Mouse (Mus musculus): ENCODE measurements around the gene Cap1.
A peak's percentile ranks its signal among the peaks of the same experiment; 100 is the strongest.

The Cap1 gene

DNA sequence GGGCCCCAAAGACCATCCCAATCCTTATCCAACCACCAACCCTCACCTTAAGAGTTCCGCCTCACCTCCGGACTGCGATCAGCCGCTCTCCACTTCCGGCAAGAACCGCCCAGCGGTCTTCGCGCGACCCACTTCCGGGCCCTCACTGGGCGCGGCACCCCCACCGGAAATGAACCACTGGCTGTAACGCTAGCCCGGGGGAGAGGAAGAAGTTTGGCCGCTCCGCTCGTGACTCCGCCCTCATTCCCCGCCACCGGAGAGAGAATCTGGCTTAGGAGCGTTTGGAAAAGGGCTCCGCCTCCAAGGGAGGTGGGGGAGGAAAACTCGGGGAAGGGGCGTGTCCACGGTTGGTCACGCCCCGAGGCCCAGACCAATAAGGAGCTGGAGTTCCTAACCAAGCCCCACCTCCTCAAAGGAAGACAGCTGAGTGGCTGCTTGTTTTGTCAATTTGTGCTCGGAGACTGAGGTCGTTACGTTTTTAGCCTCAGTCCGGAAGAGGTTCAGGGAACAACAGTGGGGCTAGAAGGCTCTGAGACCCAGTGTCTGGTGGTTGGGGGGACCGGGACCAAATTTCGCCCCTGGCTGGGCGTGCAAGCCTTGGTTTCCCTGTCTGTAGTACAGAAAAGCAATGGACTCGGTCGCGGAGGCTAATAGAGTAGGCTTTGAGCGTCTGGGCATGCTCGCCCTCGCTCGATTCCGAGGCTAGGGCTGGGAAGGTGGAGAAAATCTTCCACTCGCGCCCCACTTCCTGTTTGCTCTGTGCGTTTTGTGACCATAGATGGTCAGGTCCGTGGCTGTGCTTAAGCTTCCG is at the start of gene Cap1:
TSS of gene Cap1 (minus strand) at position 289 of the 811 bp plus-strand sequence.
- DNase-seq (ENCODE audit: low read depth, low spot score): peak; percentile 99

- DNase-seq (ENCODE audit: low read depth, low spot score): no peak
Measured at GRCm38 (mm10) chr4:122933857-122934256, 48.0 kb upstream of the Cap1 start.

GRCm38 (mm10) chr4:122933051-122933591 is 47.3 kb upstream of the Cap1 start:
- DNase-seq (ENCODE audit: low read depth, low spot score): no peak

GRCm38 (mm10) chr4:122932239-122932978 is 46.6 kb upstream of the Cap1 start:
- no peak for DNase-seq (ENCODE audit: low read depth, low spot score)

- no peak for DNase-seq (ENCODE audit: low read depth, low spot score)
Measured at GRCm38 (mm10) chr4:122930939-122931590, 45.2 kb upstream of the Cap1 start.

DNA sequence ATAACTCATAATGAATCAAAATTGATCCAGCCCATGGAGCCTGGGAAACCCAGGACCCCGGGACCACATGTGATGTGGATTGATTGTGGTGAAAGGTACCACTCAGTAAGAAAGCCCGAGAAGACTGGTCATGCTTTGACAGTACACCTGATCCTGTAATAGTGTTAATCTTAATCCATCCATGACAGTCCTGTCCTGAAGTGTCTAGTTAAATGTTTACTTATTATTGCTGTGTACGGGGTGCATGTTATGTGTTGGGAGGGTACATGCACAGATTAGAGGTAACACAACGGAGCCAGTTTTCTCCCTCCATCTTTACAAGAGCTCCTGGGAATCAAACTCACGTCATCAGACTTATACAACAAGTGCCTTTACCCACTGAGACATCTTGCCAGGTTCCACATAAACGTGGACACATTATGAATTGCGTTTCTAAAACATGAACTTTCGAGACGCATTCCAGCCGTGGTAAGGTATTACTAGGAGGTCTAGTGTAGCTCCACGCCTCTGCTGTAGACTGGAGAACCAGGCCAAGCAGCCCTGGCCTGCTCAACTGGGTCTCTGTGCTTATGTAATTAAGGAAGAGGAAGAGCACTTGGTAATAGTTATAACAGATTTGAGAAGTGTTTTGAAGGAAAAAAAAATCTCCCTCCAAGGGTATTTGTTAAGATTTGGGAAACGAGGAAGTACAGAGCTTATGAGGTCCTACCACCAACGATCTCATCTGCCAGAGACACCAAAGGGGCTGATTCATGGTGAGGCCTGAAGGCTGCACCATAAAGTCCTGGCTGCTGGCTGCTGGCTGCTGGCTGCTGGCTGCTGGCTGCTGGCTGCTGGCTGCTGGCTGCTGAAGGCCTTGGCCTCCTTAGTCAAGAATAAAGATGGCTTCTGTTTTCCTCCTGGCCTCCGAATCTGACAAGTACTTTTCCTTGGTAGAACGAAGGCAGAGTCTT is 37.8 kb upstream of the Cap1 start:
- peak; percentile 26 for DNase-seq (ENCODE audit: low read depth, low spot score)

DNA sequence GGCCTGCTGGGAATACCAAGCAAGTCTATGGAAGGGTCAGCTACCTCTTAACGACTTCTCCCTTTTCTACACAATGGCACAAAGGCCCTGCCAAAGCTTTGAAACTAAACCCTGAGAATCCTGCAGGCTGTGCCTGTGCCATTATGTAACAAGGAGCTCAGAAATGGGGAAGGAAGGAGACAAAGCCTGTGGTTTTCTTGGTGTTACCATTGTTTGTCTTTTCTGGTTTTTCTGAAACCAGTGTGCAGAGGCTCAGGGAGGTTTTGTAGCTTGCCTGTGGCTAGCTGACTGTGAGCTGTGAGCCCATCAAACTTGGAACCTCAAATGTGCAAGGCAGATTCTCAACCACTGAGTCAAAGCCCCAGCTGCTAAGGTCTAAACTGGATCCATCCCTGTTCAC is 37.0 kb upstream of the Cap1 start:
- DNase-seq (ENCODE audit: low read depth, low spot score): no peak

DNA sequence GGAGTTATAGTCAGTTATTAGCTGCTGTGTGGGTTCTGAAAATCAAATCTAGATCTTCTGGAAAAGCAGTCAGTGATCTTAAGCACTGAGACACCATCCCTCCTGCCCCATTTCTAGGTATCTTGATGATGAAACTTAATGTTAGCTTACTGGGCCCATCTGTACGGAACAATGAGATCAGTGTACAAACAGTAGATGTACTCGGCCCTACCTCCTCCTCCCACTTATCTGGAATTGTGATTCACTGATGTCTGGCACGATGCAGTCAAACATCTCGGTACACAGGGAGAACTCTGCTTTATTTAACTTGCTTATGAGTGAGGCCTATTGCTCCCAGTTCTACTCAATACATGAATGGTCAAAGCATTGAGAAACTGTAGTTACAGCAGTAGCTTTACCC is 30.1 kb upstream of the Cap1 start:
- no peak for DNase-seq (ENCODE audit: low read depth, low spot score)

DNA sequence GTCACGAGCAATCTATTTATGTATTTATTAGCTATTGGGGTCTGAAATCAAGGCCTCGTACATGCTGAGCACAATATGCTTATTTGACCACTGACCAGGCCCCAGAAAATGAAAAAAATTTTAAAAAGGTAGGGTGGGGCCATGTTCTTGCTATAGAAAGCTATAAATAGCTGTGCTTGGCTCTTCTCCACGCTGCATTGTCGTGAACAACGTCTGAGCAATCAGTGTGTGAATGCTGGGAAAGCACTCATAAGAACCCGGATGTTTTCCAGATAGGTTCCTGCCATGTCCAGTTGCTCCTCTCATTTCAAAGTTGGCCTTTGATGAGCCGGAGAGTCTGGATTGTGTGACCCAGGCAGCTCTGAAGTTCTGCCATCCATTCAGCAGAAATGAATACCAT is 28.3 kb upstream of the Cap1 start:
- no peak for DNase-seq (ENCODE audit: low read depth, low spot score)

DNA sequence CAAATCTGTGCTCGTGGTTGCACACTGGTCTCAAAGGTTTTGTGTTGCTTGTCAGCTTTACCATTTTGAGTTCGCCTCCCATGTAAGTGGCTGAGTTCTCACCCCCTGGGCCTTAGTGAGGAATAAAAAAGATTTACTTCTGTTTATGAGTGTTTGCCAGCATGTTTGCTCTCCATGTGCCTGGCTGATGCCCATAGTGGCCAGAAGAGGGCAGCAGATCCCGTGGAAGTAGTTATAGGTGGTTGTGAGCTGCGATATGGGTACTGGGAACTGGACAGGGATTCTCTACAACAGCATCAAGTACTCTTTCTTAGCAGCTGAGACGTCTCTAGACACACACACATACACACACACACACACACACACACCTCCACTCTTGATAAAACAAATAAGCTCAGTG is 26.8 kb upstream of the Cap1 start:
- DNase-seq (ENCODE audit: low read depth, low spot score): no peak

- DNase-seq (ENCODE audit: low read depth, low spot score): no peak
Measured at GRCm38 (mm10) chr4:122910577-122910976, 24.7 kb upstream of the Cap1 start.

DNA sequence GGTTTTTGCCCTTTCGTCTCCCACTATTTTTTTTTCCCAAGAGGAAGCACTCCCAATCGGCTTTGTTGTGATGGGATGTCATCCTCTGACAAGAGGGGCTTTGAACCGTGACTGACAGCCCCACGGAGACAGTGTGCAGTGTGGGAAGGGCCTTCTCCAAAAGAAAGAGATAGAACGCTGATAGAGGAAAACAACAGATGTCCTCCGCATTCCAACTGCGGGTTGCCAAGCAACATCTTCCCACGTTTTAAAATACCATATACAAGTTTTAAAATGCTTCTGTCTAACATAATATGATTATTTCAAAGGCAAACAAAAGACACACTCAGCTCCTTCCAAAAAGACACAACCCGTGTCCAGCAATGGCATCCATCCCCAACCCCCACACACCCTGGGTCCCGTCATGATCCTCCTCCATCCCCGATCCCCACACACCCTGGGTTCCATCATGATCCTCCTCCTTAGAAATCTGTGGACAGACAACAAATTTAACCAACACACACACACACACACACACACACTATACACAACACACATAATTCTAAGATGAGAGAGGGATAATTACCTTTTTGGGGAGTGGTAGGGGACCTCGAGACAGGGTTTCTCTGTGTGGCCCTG is 23.8 kb upstream of the Cap1 start:
- no peak for DNase-seq (ENCODE audit: low read depth, low spot score)

DNA sequence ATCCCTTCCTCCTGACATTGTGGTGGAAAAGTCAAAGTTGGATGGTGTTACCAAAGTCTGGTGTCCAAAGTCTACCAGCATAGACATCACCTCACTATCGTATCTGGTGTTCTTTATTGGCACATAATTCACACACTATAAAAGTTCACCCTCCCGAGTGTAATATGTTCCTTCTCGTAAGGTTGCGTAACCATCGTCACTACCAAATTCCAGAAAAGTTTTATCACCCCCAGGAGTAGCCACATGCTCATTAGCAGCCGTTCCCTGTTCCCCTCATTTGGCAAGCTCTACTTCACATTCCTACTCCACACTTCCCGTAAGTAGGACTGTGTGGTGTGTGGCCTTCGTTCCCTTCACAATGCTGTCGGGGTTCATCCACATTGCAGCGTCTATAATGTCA is 19.5 kb upstream of the Cap1 start:
- DNase-seq (ENCODE audit: low read depth, low spot score): no peak

DNA sequence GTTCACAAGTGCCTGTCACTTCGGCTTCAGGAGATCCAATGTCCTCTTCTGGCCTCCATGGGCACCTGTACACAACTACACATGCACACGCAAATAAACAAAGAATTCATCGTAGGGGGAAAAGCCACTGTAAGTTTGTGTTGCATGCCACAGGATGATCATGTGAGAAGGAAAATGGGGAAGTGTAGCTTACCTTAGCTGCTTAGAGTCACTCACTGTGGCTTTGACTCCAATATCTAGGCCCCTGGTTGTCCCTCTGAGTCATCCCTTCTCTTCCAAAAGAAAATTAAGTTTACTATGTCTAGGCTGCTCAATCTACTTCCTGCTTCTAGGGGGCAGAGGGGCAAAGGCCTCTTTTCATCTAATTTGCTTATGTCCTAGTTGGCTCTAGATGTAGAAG is 17.9 kb upstream of the Cap1 start:
- DNase-seq (ENCODE audit: low read depth, low spot score): no peak

GRCm38 (mm10) chr4:122902156-122902555 is 16.3 kb upstream of the Cap1 start:
- no peak for DNase-seq (ENCODE audit: low read depth, low spot score)

DNA sequence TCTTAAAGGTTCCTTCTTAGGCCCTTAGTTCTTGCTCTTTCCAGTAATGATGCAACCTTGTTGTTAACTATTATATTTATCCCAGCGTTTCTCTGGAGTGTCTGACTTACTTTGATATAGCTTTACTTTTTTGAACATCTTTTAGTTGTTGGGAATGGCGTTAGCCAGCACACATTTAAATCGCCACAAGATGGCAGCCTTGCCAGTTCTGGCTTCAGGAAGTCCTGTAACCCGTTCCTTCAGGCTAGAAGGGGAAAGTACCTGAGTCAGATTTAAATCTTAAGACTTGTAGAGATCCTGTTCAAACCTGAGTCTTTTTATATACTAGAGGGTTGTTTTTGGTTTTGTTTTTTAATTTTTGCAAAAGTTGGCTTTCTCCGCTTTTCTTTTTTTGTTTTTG is 12.5 kb upstream of the Cap1 start:
- peak; percentile 39 for DNase-seq (ENCODE audit: low read depth, low spot score)

- DNase-seq (ENCODE audit: low read depth, low spot score): no peak
Measured at GRCm38 (mm10) chr4:122897750-122898149, 11.9 kb upstream of the Cap1 start.

DNA sequence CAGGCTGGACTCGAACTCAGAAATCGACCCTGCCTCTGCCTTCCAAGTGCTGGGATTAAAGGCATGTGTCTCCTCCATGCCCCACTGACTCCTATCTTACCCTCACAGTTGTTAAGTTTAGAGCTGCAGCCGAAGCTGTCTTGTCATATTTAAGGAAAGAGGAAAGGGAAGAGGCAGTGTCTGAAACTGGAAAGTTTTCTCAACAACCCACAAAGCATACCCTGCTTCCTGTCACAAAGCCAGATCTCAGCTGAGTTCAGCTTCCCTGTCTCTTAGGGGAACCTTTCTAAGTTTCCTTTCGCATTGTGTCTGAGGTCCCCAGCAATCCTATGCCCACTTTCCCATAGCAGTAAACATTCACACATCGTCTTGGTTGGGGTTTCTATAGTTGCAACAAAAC is 6.3 kb upstream of the Cap1 start:
- peak; percentile 34 for DNase-seq (ENCODE audit: low read depth, low spot score)

DNA sequence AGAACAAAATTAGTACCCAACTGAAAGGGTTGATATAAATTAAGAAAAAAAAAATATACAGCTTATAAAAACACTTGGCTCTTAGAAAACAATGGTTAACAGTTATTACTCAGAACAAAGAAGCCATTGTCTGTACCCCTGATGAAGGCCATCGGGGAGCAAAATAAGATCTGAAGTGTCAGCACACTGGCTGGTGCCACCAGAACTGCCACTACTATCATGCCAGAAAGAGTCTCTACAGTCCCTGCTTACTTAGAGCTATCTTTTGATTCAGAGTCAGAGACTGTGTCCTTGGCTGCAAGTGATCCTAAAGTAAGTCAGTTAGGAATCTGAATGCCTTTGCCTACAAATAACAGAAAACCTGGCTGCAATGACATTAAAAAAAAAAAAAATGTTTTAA is 5.7 kb upstream of the Cap1 start:
- no peak for DNase-seq (ENCODE audit: low read depth, low spot score)

GRCm38 (mm10) chr4:122890881-122891481 is 5.1 kb upstream of the Cap1 start:
- DNase-seq (ENCODE audit: low read depth, low spot score): peak; percentile 66

Data from skeletal muscle tissue, adult 2 months (tissue).